Mouse (Mus musculus): Measurements from ENCODE around the gene Ankrd33. TPM values are rescaled to one million over a fixed set of nuclear protein-coding genes. Genes with fewer than 3 reads are reported as not detected.
A peak's percentile ranks its signal among the peaks of the same experiment; 100 is the strongest.

Gene Ankrd33
- polyA plus RNA-seq, 1 experiment from 2014 or later: not detected

DNA sequence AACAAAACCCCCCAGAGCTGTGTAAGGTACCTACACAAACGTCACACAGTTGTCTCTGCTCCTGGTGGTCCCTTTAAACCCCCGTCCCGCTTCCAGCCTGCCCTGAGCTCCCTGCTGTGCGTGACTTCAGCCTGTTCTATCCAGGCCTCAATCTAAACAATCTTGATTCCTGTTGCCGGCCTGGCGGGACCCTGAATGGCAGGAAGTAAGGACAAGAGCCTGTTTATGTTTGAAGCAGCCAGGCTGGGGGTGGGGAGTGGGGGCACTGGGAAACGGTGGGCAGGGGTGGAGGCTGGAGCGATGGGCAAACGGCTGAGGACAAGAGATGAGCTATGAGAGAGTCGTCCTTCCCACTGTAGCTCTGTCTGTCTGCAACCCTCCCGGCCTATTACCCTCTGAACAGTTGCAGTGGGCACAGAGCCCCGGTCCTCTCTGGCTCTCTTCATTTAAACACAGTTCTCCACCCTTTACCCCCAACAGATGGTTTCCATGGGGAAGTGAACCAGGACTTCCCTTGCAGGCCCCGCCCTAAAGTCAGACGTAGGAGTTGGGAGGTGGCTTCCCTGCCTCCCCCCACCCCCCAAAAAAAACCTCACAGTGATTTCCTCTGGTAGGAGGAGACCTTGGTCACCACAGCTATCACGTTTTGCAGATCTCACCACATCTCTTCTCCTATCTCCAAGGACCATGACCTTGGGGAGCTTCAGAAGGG lies 18.6 kb downstream of the Ankrd33 start:
- Histone ChIP-seq H3K9me3 (ENCODE audit: low read length) (no peaks in the 10 kb centered on the region), H3K27me3 (ENCODE audit: insufficient read depth, low read length) (peaks cover 23% of the 10 kb centered on the region), H3K27ac (ENCODE audit: low read depth) (peak overlapping the region; percentile 22; the same call in 1 of the 2 replicates), H3K4me3 (ENCODE audit: low read depth, low read length) (no peak overlapping the region), H3K36me3 (replicated peaks; ENCODE audit: insufficient read depth, low read length) (no peaks in the 10 kb centered on the region), H3K4me1 (ENCODE audit: insufficient read depth) (peaks cover 8% of the 10 kb centered on the region), H3K4me2 (ENCODE audit: low read depth, low read length) (peak overlapping the region; percentile 18; the same call in 1 of the 2 replicates), H3K9ac (replicated peaks) (no peak overlapping the region)
- no peak for DNase-seq
- ATAC-seq: no peak
- TF ChIP-seq CTCF (IDR thresholded peaks at IDR 0.05; ENCODE audit: low read depth) (no peak), EP300 (IDR thresholded peaks at IDR 0.05; ENCODE audit: low read depth) (no peak)
- WGBS (ENCODE audit: insufficient replicate concordance): 29% methylated on average over 15 of the region's 15 CpGs

DNA sequence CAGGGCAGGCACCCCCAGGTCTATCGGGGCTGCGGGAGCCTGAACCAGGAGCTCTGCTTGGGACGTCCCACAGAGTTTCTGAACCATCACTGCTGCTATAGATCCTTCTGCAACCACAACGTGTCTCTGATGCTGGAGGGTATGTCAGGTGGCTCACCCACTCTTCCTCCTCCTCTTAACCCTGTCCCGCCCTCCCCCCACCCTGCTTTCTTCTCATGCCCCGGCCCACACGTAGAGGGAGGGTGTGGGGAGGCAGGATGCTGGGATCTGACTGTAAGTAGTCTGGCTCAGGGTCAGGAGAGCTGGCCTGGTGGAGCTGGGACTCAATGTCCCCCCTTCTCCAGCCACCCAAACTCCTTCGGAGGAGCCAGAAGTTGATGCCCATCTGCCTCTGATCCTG lies 19.9 kb downstream of the Ankrd33 start:
- Histone ChIP-seq H3K4me3 (ENCODE audit: low read depth, low read length) (no peak overlapping the region), H3K36me3 (replicated peaks; ENCODE audit: insufficient read depth, low read length) (no peaks in the 10 kb centered on the region), H3K9ac (replicated peaks) (no peak overlapping the region), H3K4me2 (ENCODE audit: low read depth, low read length) (no peak overlapping the region), H3K4me1 (ENCODE audit: insufficient read depth) (peaks cover 9% of the 10 kb centered on the region), H3K9me3 (ENCODE audit: low read length) (no peaks in the 10 kb centered on the region), H3K27ac (ENCODE audit: low read depth) (no peak overlapping the region), H3K27me3 (ENCODE audit: insufficient read depth, low read length) (peaks cover 11% of the 10 kb centered on the region)
- WGBS (ENCODE audit: insufficient replicate concordance): 53% methylated on average over 8 of the region's 8 CpGs
- ATAC-seq (no peak), DNase-seq (no peak)
- TF ChIP-seq EP300 (IDR thresholded peaks at IDR 0.05; ENCODE audit: low read depth) (no peak), CTCF (IDR thresholded peaks at IDR 0.05; ENCODE audit: low read depth) (no peak)

DNA sequence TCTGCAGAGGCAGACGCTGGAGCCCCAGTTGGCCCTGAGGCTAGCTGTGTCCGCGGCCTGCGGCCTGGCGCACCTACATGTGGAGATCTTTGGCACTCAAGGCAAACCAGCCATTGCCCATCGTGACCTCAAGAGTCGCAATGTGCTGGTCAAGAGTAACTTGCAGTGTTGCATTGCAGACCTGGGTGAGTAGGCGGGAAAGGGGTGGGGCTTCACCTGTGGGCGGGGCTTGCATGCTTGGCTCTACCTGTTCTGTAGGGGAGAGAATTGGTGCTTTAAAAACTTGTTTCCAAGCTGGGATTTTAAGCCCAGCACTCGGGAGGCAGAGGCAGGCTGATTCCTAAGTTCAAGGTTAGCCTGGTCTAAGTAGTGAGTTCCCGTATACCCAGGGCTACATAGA lies 21.9 kb downstream of the Ankrd33 start:
- Histone ChIP-seq H3K9me3 (ENCODE audit: low read length) (no peaks in the 10 kb centered on the region), H3K27ac (ENCODE audit: low read depth) (no peak overlapping the region), H3K4me2 (ENCODE audit: low read depth, low read length) (no peak overlapping the region), H3K36me3 (replicated peaks; ENCODE audit: insufficient read depth, low read length) (no peaks in the 10 kb centered on the region), H3K9ac (replicated peaks) (no peak overlapping the region), H3K27me3 (ENCODE audit: insufficient read depth, low read length) (0 out of 2 replicates have a peak, but pooled peaks cover 2% of the 10 kb centered on the region), H3K4me3 (ENCODE audit: low read depth, low read length) (no peak overlapping the region), H3K4me1 (ENCODE audit: insufficient read depth) (peaks cover 13% of the 10 kb centered on the region)
- TF ChIP-seq CTCF (IDR thresholded peaks at IDR 0.05; ENCODE audit: low read depth) (no peak), EP300 (IDR thresholded peaks at IDR 0.05; ENCODE audit: low read depth) (no peak)
- DNase-seq (no peak), ATAC-seq (no peak)
- 82% methylated on average over 11 of the region's 11 CpGs for WGBS (ENCODE audit: insufficient replicate concordance)

DNA sequence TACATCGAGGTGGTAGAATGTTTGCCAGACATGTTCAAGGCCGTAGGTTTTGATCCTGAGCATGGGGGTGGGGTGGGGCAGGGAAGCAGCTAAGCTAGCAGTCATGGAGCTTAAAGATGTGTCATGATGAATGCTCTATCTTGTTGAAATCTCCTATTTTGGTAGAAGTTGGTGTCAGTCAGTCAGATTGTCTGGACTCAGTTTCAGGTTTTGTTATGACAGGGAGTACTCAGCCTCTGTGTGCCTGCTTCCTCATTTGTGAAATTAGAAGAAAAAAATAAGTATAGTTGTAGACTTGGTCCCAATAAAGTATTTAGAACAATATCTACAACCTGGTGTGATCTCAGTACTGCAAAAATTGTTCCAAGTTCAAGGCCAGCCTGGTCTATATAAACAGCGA lies 23.1 kb downstream of the Ankrd33 start:
- H3K9me3 ChIP-seq (ENCODE audit: low read length): no peaks in the 10 kb centered on the region
- H3K4me1 ChIP-seq (ENCODE audit: insufficient read depth): peaks cover 19% of the 10 kb centered on the region
- 62% methylated on average over 3 of the region's 3 CpGs for WGBS (ENCODE audit: insufficient replicate concordance)
- no peaks in the 10 kb centered on the region for H3K36me3 ChIP-seq (replicated peaks; ENCODE audit: insufficient read depth, low read length)
- ATAC-seq (no peak), DNase-seq (no peak)
- 0 out of 2 replicates have a peak, but pooled peaks cover under 1% of the 10 kb centered on the region for H3K27me3 ChIP-seq (ENCODE audit: insufficient read depth, low read length)
- H3K4me3 ChIP-seq (ENCODE audit: low read depth, low read length): no peak overlapping the region
- TF ChIP-seq EP300 (IDR thresholded peaks at IDR 0.05; ENCODE audit: low read depth): no peak
- no peak for TF ChIP-seq CTCF (IDR thresholded peaks at IDR 0.05; ENCODE audit: low read depth)
- H3K27ac ChIP-seq (ENCODE audit: low read depth): no peak overlapping the region
- no peak overlapping the region for H3K4me2 ChIP-seq (ENCODE audit: low read depth, low read length)
- no peak overlapping the region for H3K9ac ChIP-seq (replicated peaks)

DNA sequence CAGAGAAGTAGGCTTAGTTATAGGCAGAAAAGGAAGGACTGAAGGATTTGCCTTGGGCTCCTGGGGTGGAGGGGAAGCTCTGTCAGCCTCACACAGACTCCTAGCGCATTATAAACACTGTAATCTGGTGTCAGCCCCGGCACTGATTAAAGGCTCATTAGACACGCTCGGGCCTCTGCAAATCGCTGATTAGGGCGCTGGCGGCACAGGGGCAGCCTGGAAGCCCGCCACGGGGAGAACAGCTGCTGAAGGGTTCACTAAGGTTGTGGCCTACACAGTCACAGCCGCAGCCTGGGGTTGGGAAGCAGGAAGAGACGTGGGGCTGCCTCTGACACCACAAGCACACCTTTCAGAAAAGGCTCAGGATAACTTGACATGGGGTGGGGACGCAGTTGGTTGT lies 24.3 kb downstream of the Ankrd33 start:
- Histone ChIP-seq H3K4me1 (ENCODE audit: insufficient read depth) (peaks cover 31% of the 10 kb centered on the region), H3K9me3 (ENCODE audit: low read length) (no peaks in the 10 kb centered on the region), H3K27ac (ENCODE audit: low read depth) (no peak overlapping the region), H3K36me3 (replicated peaks; ENCODE audit: insufficient read depth, low read length) (no peaks in the 10 kb centered on the region), H3K4me3 (ENCODE audit: low read depth, low read length) (no peak overlapping the region), H3K9ac (replicated peaks) (no peak overlapping the region), H3K27me3 (ENCODE audit: insufficient read depth, low read length) (no peaks in the 10 kb centered on the region), H3K4me2 (ENCODE audit: low read depth, low read length) (no peak overlapping the region)
- DNase-seq (peak; percentile 52), ATAC-seq (peak; percentile 43)
- 31% methylated on average over 12 of the region's 12 CpGs for WGBS (ENCODE audit: insufficient replicate concordance)
- no peak for TF ChIP-seq CTCF (IDR thresholded peaks at IDR 0.05; ENCODE audit: low read depth)
- peak; percentile 58; the same call in 1 of the 2 replicates for TF ChIP-seq EP300 (IDR thresholded peaks at IDR 0.05; ENCODE audit: low read depth)

DNA sequence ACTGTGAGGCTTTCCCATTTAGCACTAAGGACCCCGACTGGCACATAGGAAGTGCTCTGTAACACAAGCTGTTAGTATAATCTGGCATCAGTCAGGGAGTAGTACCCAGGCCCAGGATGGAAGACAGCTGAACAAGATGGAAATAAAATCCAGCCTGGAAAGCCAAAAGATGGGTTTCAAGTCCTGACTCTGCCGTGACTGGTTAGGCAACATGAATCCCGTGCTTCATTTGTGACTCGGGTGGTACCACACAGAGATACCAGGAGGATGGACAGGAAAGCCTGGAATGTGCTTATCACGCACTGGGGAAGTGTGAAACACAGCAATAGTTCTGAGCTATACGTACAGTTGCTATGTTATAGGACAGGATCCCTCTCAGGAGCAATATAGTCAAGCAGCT lies 25.0 kb downstream of the Ankrd33 start:
- Histone ChIP-seq H3K9me3 (ENCODE audit: low read length) (no peaks in the 10 kb centered on the region), H3K36me3 (replicated peaks; ENCODE audit: insufficient read depth, low read length) (no peaks in the 10 kb centered on the region), H3K9ac (replicated peaks) (no peak overlapping the region), H3K4me1 (ENCODE audit: insufficient read depth) (peaks cover 37% of the 10 kb centered on the region), H3K27me3 (ENCODE audit: insufficient read depth, low read length) (no peaks in the 10 kb centered on the region), H3K4me2 (ENCODE audit: low read depth, low read length) (no peak overlapping the region), H3K27ac (ENCODE audit: low read depth) (no peak overlapping the region), H3K4me3 (ENCODE audit: low read depth, low read length) (no peak overlapping the region)
- ATAC-seq: no peak
- TF ChIP-seq CTCF (IDR thresholded peaks at IDR 0.05; ENCODE audit: low read depth) (no peak), EP300 (IDR thresholded peaks at IDR 0.05; ENCODE audit: low read depth) (no peak)
- WGBS (ENCODE audit: insufficient replicate concordance): 43% methylated on average over 6 of the region's 6 CpGs
- no peak for DNase-seq

Data from liver, postnatal 0 days (tissue).